Mouse (Mus musculus): Measurements from ENCODE around the gene Mknk2.
A peak's percentile ranks its signal among the peaks of the same experiment; 100 is the strongest.

Mknk2 gene

GRCm38 (mm10) chr10:80692249-80693165, 14.6 kb upstream of the Mknk2 start:
- DNase-seq: peak; percentile 48

- peak; percentile 79 for DNase-seq
These were observed 9.9 kb upstream of the Mknk2 start for GRCm38 (mm10) chr10:80687850-80688249.

- no peak for DNase-seq
These were observed 8.7 kb upstream of the Mknk2 start for GRCm38 (mm10) chr10:80686617-80687016.

- DNase-seq: peak; percentile 78
These were observed 7.1 kb upstream of the Mknk2 start for GRCm38 (mm10) chr10:80684984-80685383.

GRCm38 (mm10) chr10:80684214-80684613, 6.3 kb upstream of the Mknk2 start:
- DNase-seq: peak; percentile 87

GRCm38 (mm10) chr10:80683647-80684046, 5.7 kb upstream of the Mknk2 start:
- no peak for DNase-seq

- DNase-seq: no peak
These were observed 4.1 kb upstream of the Mknk2 start for GRCm38 (mm10) chr10:80682003-80682402.

GRCm38 (mm10) chr10:80680260-80680696, 2.4 kb upstream of the Mknk2 start:
- no peak for DNase-seq

GRCm38 (mm10) chr10:80679556-80680259, 1.8 kb upstream of the Mknk2 start:
- no peak for DNase-seq

- peak; percentile 75 for DNase-seq
These were observed 877 bp upstream of the Mknk2 start for GRCm38 (mm10) chr10:80678601-80679377.

- peak; percentile 41 for DNase-seq
These were observed 610 bp downstream of the Mknk2 start for GRCm38 (mm10) chr10:80677128-80677875.

- peak; percentile 99 for DNase-seq
These were observed 1.5 kb downstream of the Mknk2 start for GRCm38 (mm10) chr10:80676198-80676928.

GRCm38 (mm10) chr10:80675405-80676197, 2.3 kb downstream of the Mknk2 start:
- peak; percentile 38 for DNase-seq

- DNase-seq: no peak
These were observed 3.0 kb downstream of the Mknk2 start for GRCm38 (mm10) chr10:80674851-80675404.

GRCm38 (mm10) chr10:80674161-80674711, 3.7 kb downstream of the Mknk2 start:
- peak; percentile 50 for DNase-seq

GRCm38 (mm10) chr10:80673690-80674089, 4.2 kb downstream of the Mknk2 start:
- DNase-seq: no peak

GRCm38 (mm10) chr10:80671936-80672690, 5.8 kb downstream of the Mknk2 start:
- DNase-seq: no peak

GRCm38 (mm10) chr10:80671251-80671650, 6.7 kb downstream of the Mknk2 start:
- DNase-seq: no peak

GRCm38 (mm10) chr10:80670531-80670930, 7.4 kb downstream of the Mknk2 start:
- DNase-seq: no peak

Data from liver (tissue).